Mouse (Mus musculus) ES-E14 (cell line): ENCODE results near the gene Plxdc1. TPM values are rescaled to one million over a fixed set of nuclear protein-coding genes. Genes with fewer than 3 reads are reported as not detected.

ENCODE experiments used
- DNase-seq: peaks from one replicate; pipeline ENCODE4 v3.0.0-alpha.2; 2013; ENCODE audit warnings: low read depth, low spot score
- H3K27ac ChIP-seq: 2 replicates; pipeline ENCODE4 v1.5.1; 2012; ENCODE audit warnings: low read depth, mild to moderate bottlenecking, low read length, moderate library complexity, mixed read lengths; ENCODE audit not compliant: poor library complexity, insufficient read depth, severe bottlenecking
- H3K36me3 ChIP-seq: 2 replicates; pipeline ENCODE4 v1.6.1; 2012; ENCODE audit warnings: mild to moderate bottlenecking, low read length, moderate library complexity, mixed read lengths; ENCODE audit not compliant: control insufficient read depth, poor library complexity, insufficient read depth, severe bottlenecking
- H3K4me1 ChIP-seq, 2 experiments: fragments of 150-350 bp in 1 of 2; sonication (generic) in 1 of 2; 2 replicates each; pipeline ENCODE4 v1.6.1; 2012; ENCODE audit warnings: low read length in 2 of 2, mild to moderate bottlenecking in 1 of 2, mixed read lengths in 1 of 2; ENCODE audit not compliant: control insufficient read depth in 2 of 2, insufficient read depth in 2 of 2, poor library complexity in 1 of 2
- H3K4me3 ChIP-seq, 2 experiments: fragments of 150-350 bp in 1 of 2; sonication (generic) in 1 of 2; 2 replicates each; pipeline ENCODE4 v1.5.1; 2012; ENCODE audit warnings: low read length in 2 of 2, low read depth in 1 of 2, mild to moderate bottlenecking in 1 of 2, mixed read lengths in 1 of 2; ENCODE audit not compliant: insufficient read depth in 1 of 2, poor library complexity in 1 of 2, severe bottlenecking in 1 of 2
- H3K9ac ChIP-seq: 2 replicates; pipeline ENCODE4 v1.6.1; 2012; ENCODE audit warnings: low read depth, mild to moderate bottlenecking, low read length, mixed read lengths; ENCODE audit not compliant: poor library complexity, insufficient read depth, severe bottlenecking
- H3K9me3 ChIP-seq: fragments of 150-350 bp; sonication (generic); 2 replicates; pipeline ENCODE4 v1.6.1; 2012; ENCODE audit warnings: low read depth, mild to moderate bottlenecking, low read length; ENCODE audit not compliant: control insufficient read depth, insufficient read depth
- CHD2 ChIP-seq: IDR thresholded peaks from 2 replicates; pipeline ENCODE4 v1.6.1; 2014; ENCODE audit warnings: mild to moderate bottlenecking, low read depth, low read length, inconsistent platforms
- HCFC1 ChIP-seq: IDR thresholded peaks from 2 replicates; pipeline ENCODE4 v1.6.1; 2012; ENCODE audit warnings: low read length, inconsistent platforms, borderline replicate concordance; ENCODE audit not compliant: insufficient read depth
- MAFK ChIP-seq: IDR thresholded peaks from 2 replicates; pipeline ENCODE4 v1.6.1; 2014; ENCODE audit warnings: mild to moderate bottlenecking, low read depth, low read length, inconsistent platforms; ENCODE audit not compliant: insufficient read depth
- ZC3H11A ChIP-seq: IDR thresholded peaks from 2 replicates; pipeline ENCODE4 v1.6.1; 2012; ENCODE audit warnings: low read depth, mild to moderate bottlenecking, inconsistent platforms, low read length, borderline replicate concordance
- ZNF384 ChIP-seq: IDR thresholded peaks from 2 replicates; pipeline ENCODE4 v1.6.1; 2012; ENCODE audit warnings: low read depth, low read length, inconsistent platforms
- in situ Hi-C, 2 experiments: fragments of 600-800 bp; cut with MboI; formaldehyde crosslinking; loops; one replicate each; pipeline ENCODE4 v1.15.1; 2025; ENCODE audit warnings: low sequenced_read_pairs in 2 of 2, inconsistent platforms in 1 of 2; ENCODE audit not compliant: unreplicated experiment in 2 of 2
- total RNA-seq: library from RNA; depleted of rRNA; stranded (reverse); fragments of 300-350 nt; gene quantifications from 2 replicates; pipeline ENCODE4 v1.2.3, GENCODE M21; 2012

The Plxdc1 gene
- total RNA-seq, 1 experiment = 2.5 TPM

DNA sequence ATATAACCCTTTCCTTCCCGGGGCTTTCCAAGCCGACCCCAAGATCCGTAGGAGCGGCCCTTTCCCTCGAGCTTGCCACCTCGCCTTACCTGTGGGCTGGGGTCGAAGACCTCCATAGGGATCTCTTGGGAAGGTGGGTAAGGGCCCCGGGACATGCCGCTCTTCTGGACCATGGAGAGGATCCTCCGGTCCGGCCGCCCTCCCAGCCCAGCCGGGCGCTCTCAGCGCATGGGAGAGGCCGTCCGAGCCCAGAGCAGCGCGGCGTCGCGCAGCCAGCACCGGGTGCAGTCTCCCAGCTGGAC lies 36.0 kb upstream of the Plxdc1 start:
- Histone ChIP-seq H3K9me3 (no peaks in the 10 kb centered on the region), H3K4me1 (peaks cover 3 to 20% of the 10 kb centered on the region in 2 experiments; a peak in 2 of 4 replicates), H3K27ac (no peak overlapping the region), H3K4me3 (peak overlapping the region; percentile 74 to 85), H3K9ac (peak overlapping the region; percentile 65), H3K36me3 (peaks cover 4% of the 10 kb centered on the region; the same call in 1 of the 2 replicates)
- in situ Hi-C loops = no loop called here
- TF ChIP-seq ZC3H11A = no peak
- TF ChIP-seq CHD2 = no peak
- TF ChIP-seq MAFK = no peak
- no peak for TF ChIP-seq HCFC1
- no peak for TF ChIP-seq ZNF384
- DNase-seq = no peak

DNA sequence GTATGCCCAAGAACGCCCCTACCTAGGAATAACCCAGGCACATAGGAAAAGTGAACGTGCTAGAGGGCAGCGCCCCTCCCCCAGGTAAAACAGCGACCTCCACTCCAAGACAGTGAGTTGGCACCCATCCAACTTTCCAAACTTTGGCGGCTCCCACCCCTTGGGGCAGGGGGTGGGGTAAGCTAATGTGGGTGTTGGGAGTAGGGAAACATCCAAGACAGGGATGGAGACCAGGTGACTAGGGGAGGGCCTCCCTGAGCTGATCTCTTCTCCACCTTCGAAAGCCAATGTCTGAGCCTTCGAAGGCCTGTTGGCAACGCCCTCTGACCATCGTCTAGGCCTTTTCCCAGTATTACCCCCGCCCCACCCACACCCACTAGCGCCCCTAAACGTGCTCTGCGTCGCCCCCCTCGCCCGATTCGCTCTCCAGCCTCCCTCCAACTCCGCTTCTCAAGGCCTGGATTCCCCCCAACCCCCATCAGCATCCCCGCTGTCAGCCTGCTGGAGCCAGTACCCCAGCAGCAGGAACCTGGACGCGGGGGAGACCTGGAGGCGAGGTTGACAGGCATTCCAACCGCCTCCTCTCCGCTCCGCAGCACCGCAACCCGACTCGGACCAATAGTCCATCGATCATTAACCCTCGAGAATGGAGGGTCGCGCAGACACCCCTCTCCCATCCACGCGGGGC lies 35.5 kb upstream of the Plxdc1 start:
- Histone ChIP-seq H3K27ac (no peak overlapping the region), H3K4me3 (peak overlapping the region; percentile 74 to 85), H3K9ac (peak overlapping the region; percentile 65), H3K4me1 (peaks cover 3 to 20% of the 10 kb centered on the region in 2 experiments; a peak in 2 of 4 replicates), H3K9me3 (no peaks in the 10 kb centered on the region), H3K36me3 (peaks cover 4% of the 10 kb centered on the region; the same call in 1 of the 2 replicates)
- no peak for DNase-seq
- no peak for TF ChIP-seq MAFK
- TF ChIP-seq CHD2 = no peak
- in situ Hi-C loops = no loop called here

DNA sequence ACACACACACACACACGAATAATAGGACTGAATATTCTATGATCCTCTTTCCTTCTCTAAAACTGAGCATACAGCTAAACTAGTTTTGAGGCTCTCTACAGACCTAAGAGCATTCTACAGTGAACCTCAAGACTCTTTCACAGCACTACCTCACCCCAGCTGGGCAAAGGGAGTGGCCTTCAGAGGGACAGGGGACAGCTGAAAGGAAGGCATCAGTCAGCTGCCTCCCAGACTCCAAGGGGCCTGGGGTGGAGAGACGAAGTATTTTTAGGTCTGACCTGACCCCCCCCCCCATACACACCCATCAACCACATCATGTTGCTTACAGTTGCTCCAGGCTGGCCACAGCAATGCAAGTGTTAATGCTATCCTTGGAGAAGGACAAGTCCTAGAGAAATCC lies 34.9 kb upstream of the Plxdc1 start:
- TF ChIP-seq MAFK (no peak), ZC3H11A (no peak), HCFC1 (no peak)
- H3K4me3 ChIP-seq = peak overlapping the region in 1 of 2 experiments; percentile 74; a peak in 1 of 4 replicates
- no peak overlapping the region for H3K27ac ChIP-seq
- peaks cover 3 to 20% of the 10 kb centered on the region in 2 experiments; a peak in 2 of 4 replicates for H3K4me1 ChIP-seq
- no peak for DNase-seq
- peaks cover 4% of the 10 kb centered on the region; the same call in 1 of the 2 replicates for H3K36me3 ChIP-seq
- no peak overlapping the region for H3K9ac ChIP-seq
- in situ Hi-C loops = no loop called here
- H3K9me3 ChIP-seq = no peaks in the 10 kb centered on the region

DNA sequence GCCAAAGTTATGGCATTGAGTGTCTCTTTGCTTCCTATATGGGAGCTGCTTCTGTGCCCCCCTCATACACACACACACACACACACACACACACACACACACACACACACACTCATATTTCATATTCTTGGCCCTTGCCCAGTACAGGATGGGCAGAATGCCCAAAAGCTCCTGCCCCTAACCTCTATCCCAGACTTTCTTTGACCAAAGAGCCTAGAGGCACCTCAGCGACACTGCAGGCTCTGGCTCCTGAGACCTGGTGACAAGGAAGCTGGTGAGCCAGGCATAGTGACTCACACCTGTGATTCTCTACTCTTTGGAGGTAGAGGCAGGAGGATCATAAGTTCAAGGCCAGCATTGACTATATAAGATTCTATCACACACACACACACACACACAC lies 34.5 kb upstream of the Plxdc1 start:
- in situ Hi-C loops = no loop called here
- Histone ChIP-seq H3K4me3 (no peak overlapping the region), H3K9me3 (no peaks in the 10 kb centered on the region), H3K9ac (no peak overlapping the region), H3K27ac (no peak overlapping the region), H3K4me1 (peaks cover 3 to 20% of the 10 kb centered on the region in 2 experiments; a peak in 2 of 4 replicates), H3K36me3 (peaks cover 4% of the 10 kb centered on the region; the same call in 1 of the 2 replicates)
- DNase-seq = no peak
- TF ChIP-seq ZNF384 (no peak), CHD2 (no peak), ZC3H11A (no peak), HCFC1 (no peak)

DNA sequence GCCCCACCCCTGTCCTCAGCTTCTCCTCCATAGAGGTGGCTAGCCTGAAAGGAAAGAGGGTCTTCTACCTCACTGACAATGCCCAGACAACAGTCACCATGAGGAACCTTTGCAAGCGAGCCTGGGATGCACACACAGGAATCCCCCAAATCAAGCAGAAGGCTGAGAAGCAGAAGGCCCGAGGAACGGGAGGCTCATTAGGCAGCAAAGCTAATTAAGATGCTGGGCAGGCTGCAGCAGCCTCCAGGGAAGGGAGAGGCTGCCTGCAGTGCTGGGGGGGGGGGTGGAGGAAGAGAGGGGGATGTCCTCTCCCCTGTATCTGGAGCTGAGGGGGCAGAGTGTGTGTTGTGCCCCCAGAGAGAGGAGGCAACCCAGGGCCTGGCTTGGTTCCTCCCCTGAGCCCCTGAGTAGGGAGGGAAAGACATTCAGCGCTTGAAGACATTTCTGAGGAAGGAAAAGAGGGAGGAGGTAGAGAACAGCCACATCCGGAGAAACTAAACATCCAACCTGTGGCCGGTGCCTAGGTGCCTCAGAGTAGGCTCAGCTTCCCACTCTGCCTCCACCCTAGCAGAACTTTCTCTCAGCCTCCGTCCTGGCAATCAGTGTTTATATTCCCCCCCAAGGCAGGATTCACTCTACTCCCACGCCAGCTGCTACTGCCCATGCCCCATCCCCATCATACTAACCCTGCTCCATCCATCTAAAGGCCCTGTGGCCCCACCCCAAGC lies 33.8 kb upstream of the Plxdc1 start:
- TF ChIP-seq MAFK (no peak), ZC3H11A (no peak), ZNF384 (no peak), HCFC1 (no peak)
- Histone ChIP-seq H3K36me3 (peaks cover 7% of the 10 kb centered on the region; the same call in 1 of the 2 replicates), H3K4me3 (no peak overlapping the region), H3K9ac (no peak overlapping the region), H3K9me3 (no peaks in the 10 kb centered on the region), H3K27ac (no peak overlapping the region), H3K4me1 (peaks cover 3 to 20% of the 10 kb centered on the region in 2 experiments; a peak in 2 of 4 replicates)
- no peak for DNase-seq
- in situ Hi-C loops = no loop called here
